Mouse (Mus musculus) heart, postnatal 25 days (tissue): ENCODE data around the gene Atp2c2. TPM values are rescaled to one million over a fixed set of nuclear protein-coding genes. Genes with fewer than 3 reads are reported as not detected.

ENCODE experiments used
- DNase-seq: peaks from one replicate; pipeline ENCODE4 v3.0.0; 2022; ENCODE audit warnings: low spot score
- intact Hi-C: fragments of 180-260 bp; cut with DNase I; formaldehyde crosslinking; loops from one replicate; pipeline ENCODE4 v1.15.1; 2025
- total RNA-seq, 2 experiments: library from RNA; stranded (reverse); gene quantifications; 2 replicates each; pipeline ENCODE4 v1.2.3; 2021

Gene Atp2c2
- total RNA-seq, 2 experiments from 2014 or later, result not detected

- DNase-seq, result no peak
- intact Hi-C loops, result loop anchor here (5.0 kb wide), 1 partner anchor 145 kb away; the partner anchor contains the start of gene Cotl1
Observed at GRCm38 (mm10) chr8:119697163-119697562, 2.6 kb upstream of the Atp2c2 start.

- intact Hi-C loops, result loop anchor here (1.0 to 5.0 kb wide), 3 partner anchors 44 to 143 kb away; partner anchors contain the start of gene Cotl1
- no peak for DNase-seq
Observed at GRCm38 (mm10) chr8:119698960-119699359, 849 bp upstream of the Atp2c2 start.

- DNase-seq, result no peak
- intact Hi-C loops, result no loop called here
Observed at GRCm38 (mm10) chr8:119702965-119703364, 3.2 kb downstream of the Atp2c2 start.

DNA sequence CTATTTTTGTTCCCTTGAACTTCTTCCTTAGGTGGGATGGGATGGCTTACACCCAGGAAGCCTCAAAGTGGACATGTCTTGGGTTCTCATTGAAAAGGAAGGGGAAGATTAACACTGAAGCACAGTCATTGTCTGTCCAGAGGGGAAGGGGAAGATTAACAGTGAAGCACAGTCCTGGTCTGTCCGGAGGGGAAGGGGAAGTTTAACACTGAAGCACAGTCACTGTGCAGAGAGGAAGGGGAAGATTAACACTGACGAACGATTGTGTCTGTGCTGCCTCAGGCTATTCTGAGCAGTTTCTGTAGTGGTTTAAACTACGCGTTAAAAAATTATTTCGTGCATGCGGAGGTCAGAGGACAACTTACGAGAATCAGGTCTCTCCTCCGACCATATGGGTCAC is 7.3 kb downstream of the Atp2c2 start:
- DNase-seq, result no peak
- intact Hi-C loops, result no loop called here

DNA sequence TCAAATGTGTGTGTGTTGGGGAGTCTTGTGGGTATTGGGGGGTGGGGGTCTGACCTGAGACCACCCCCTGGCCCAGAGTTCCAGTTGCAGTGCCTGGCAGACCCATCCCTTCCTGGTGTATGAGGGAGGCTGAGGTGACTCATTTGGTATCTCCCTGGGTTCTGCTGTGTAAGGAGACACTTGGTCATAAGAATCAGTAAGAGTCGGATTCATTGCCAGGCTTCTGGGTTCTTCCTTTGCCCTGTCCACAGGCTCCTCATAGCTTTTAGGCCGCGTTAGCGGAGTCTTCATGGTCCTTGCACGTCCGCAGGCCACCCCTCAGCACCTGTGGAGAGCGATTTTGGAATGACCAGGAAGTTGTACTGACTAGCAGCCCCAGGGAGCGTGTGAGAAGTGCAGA is 8.7 kb downstream of the Atp2c2 start:
- intact Hi-C loops, result no loop called here

GRCm38 (mm10) chr8:119708878-119709702 is 9.3 kb downstream of the Atp2c2 start:
- DNase-seq, result peak; percentile 33
- intact Hi-C loops, result no loop called here

More for the DNA sequence above, 8.7 kb downstream of the Atp2c2 start:
- DNase-seq, result no peak

DNA sequence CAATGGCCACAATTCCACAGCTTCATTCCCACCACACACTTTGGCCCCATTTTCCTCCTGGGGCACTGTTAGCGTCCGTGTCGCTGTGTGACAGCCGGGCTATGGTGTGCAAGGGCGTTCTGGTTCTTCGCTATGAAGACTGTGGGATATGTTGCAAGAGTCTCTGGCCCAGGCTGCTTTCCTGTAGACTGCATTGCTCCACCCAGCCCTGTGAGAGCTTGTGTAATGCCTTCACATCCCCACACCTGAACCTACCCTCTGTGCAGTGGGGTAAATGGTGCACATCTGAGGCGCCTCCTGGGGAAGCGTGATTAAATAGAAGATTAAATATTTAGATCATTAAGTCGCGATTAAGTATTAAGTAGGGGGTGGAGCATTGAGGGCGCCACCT is 9.9 kb downstream of the Atp2c2 start:
- no peak for DNase-seq
- intact Hi-C loops, result no loop called here

DNA sequence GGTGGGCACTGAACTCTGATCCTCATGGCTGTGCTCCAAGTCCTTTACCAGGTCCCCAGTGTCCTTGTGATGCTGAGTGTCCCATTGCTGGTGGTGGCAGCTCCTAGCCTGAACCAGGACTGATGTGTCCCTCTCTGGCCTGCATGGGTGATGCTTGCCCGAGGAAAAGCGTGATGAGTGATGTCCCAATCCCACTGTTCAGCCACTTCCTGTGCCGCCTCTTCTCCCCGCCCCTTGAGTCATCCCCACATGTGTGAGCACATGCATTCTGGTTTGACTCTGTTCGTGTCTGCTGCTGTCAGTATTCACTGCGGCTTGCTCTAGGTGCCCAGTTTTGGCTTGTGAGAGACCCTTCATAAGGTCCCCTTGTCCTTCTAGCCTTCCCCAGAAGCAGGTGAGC is 12.4 kb downstream of the Atp2c2 start:
- intact Hi-C loops, result no loop called here
- peak; percentile 24 for DNase-seq

- no peak for DNase-seq
- intact Hi-C loops, result no loop called here
Observed at GRCm38 (mm10) chr8:119713421-119713820, 13.6 kb downstream of the Atp2c2 start.

GRCm38 (mm10) chr8:119715221-119715620 is 15.4 kb downstream of the Atp2c2 start:
- intact Hi-C loops, result no loop called here
- peak; percentile 41 for DNase-seq

DNA sequence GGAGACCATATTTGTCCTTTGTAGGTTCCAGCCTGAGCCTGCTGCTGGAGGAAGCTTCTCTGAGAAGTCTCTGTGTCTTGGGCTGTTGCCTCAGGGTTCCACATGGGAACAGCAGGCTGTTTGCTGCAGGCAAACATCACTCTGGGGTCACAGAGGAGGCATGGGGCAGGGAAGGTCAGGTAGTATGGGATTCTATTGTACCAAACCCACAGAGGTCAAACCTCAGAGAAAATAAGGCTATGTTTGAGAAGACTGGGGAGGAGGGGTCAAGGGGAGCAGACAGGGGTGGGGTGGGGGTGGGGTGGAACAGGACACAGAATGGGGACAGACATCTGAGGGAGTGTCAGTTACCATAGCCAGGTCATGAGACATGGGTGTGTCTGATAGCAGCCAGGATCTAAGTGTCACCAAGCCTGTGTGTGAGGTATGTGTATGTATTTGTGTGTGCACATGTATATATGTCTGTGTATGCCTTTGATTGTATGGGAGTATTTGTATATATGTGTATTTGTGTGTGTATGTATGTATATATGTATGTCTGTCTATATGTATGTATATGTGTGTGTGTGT is 17.0 kb downstream of the Atp2c2 start:
- intact Hi-C loops, result no loop called here
- DNase-seq, result no peak

DNA sequence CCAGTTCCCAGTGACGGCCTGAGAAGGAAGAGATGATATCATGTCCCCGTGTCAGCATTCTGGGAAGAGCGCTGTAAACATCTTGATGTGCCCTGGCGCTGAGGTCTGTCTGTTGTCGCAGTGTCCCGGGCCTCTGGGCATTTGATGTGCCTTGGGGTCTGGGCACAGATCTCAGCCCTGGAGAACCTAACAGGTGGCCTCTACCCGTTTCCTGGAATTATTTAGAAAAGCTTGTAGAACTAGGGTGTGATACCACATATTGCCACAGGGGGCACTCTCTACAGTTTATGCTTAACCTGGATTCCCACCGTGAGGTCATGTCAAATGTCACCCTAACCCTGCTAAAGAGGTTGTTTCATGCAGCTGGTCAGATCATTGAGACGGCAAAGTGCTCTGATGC is 18.0 kb downstream of the Atp2c2 start:
- DNase-seq, result no peak
- intact Hi-C loops, result no loop called here

DNA sequence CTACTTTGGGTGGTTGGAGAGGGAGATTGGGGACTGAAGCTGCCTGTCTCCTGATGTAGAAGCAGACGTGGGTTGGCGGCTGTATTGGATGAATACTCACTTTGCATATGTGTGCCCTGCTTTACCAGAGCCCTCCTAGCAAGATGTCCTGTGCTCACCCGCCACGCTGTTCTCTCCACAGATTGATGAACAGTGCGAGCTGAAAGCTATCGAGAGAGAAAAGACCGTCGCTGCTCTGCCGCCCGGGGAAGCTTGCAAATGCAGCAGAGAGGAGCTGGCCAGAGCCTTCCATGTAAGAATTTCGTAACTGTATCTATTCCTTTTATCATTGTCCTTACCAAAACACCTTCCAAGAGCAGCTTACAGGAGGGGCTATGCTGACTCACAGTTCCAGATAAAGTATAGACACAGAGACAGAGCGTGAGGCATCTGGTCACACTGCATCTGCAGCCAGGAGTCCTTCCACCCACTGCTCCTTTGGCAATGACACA is 19.2 kb downstream of the Atp2c2 start:
- no peak for DNase-seq
- intact Hi-C loops, result no loop called here

GRCm38 (mm10) chr8:119722348-119722747 is 22.5 kb downstream of the Atp2c2 start:
- no peak for DNase-seq
- intact Hi-C loops, result no loop called here

DNA sequence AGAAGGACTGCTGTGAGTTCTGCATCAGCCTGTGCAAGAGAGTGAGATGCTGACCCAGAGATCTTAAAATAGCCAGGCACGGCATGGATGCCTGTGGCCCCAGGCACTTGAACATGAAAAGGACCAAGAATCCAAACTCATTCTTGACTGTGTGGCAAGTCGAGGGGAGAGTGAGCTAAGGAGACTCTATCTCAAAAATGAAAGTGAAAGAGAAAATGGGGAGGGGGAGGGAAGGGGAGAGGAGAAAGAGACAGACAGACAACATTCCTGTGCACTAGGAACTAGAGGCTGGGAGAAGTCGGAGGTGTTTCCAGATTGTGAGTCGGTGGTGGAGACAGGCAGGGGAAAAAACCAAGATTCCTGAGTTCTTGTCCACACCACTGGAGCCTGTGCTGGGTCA is 23.9 kb downstream of the Atp2c2 start:
- intact Hi-C loops, result no loop called here
- DNase-seq, result no peak

DNA sequence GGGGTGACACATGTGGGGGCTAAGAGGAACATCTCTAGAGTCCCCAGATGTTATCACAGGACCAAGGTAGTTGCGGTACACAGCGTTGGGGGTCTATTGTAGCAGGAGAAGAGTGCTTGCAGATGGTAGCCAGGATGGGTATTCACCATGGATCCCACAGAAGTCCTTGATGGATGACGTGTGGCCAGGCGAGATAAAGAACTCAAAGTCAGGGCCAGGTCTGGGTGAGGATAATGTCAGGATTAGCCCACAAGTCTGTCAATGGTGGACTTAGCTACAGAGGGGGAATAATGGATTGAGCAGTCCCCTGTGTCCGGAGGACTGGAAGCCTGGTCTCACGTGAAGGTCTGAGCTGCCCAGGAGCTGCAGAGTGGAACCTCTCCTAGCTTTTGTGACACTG is 24.8 kb downstream of the Atp2c2 start:
- intact Hi-C loops, result no loop called here

DNA sequence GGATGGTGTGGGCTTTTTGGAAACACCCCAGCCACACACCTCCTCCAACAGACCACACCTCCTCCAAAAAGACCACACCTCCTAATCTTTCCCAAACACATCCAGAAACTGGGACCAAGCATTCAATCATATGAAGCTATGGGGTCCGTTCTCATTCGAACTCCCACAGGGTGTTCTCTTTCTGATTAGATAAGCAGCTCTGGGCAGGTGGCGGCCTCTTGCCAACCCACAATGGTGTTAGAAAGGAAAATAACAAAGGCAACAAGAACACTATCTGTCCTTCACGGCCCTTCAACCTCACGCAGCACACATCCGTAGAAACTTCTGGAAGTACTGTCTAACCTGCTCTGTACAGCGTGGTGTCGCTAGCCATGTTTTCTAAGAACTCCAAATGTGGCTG is 27.3 kb downstream of the Atp2c2 start:
- intact Hi-C loops, result no loop called here

More for the DNA sequence above, 24.8 kb downstream of the Atp2c2 start:
- no peak for DNase-seq

GRCm38 (mm10) chr8:119728351-119728895 is 28.6 kb downstream of the Atp2c2 start:
- no peak for DNase-seq
- intact Hi-C loops, result no loop called here

More for the DNA sequence above, 27.3 kb downstream of the Atp2c2 start:
- no peak for DNase-seq

GRCm38 (mm10) chr8:119732072-119732471 is 32.3 kb downstream of the Atp2c2 start:
- intact Hi-C loops, result no loop called here

DNA sequence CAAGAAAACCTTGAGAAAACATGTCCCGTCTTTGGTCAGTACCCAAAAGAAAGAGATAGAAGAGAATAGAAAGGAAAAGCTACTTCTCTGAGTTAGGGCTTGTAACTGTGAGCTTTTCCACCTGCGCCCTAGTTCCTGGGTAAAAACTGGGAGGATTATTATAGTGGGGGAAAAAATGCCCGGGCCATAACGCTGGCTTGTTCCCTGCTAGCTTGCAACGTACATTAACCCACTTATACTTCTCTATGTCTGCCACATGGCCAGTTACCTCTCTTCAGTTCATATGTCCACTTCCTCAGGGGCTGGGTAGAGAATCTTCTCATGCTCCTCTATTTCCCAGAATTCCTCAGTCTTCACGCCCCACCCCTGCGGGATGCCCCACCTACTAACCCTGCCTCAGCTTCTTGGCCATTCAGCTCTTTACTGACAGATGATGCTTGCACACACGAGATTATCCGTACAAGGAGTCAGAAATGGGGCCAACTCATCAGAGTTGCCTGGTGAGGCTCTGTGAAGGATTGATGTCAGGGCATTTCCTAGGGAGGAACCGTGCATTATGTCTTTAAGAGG is 36.6 kb downstream of the Atp2c2 start:
- intact Hi-C loops, result no loop called here
- no peak for DNase-seq

More at GRCm38 (mm10) chr8:119732072-119732471, 32.3 kb downstream of the Atp2c2 start:
- DNase-seq, result no peak
